Mouse (Mus musculus): ENCODE measurements around the gene Pten. TPM values are rescaled to one million over a fixed set of nuclear protein-coding genes. Genes with fewer than 3 reads are reported as not detected.
"Not testable (repeated sequence)": the region's sequence is repeated elsewhere in the genome, so short reads cannot be mapped to it uniquely, and the experiment has no call there.

Pten gene
- polyA plus RNA-seq, 1 experiment from 2014 or later, result 10.1 TPM

DNA sequence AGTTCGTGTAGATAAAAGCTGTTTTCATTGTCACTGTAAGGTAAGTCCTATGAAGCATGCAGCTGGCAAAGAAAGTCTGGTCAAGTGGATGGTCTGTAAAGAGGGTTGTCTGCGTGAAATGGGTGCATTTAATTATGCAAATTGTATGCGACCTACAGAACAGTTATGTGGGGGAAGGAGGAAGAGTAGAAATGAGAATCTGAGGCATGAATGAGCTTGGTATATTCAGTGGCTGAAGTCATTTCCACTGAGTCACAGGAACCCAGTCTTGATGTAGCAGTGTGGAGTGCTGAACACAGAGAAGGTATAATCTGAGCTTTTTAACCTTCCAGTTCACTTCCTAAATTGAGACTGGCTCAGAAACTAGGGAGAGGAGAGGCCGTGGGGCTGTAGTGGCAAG, 61.5 kb downstream of the Pten start:
- no peaks in the 10 kb centered on the region for H3K4me1 ChIP-seq
- H3K27ac ChIP-seq (replicated peaks), result no peak overlapping the region
- H3K4me2 ChIP-seq (replicated peaks), result no peak overlapping the region
- no peaks in the 10 kb centered on the region for H3K27me3 ChIP-seq
- H3K9me3 ChIP-seq (replicated peaks), result no peaks in the 10 kb centered on the region
- H3K36me3 ChIP-seq, result peaks cover 25% of the 10 kb centered on the region; the same call in 1 of the 2 replicates
- WGBS, result 80% methylated on average over 4 of the region's 4 CpGs
- no peak overlapping the region for H3K4me3 ChIP-seq (replicated peaks)
- no peak overlapping the region for H3K9ac ChIP-seq
- no peak for ATAC-seq (ENCODE audit: insufficient number of reproducible peaks, low FRiP score, low TSS enrichment, low read depth)

- not testable (repeated sequence) for H3K4me1 ChIP-seq; H3K9ac ChIP-seq; ATAC-seq (ENCODE audit: insufficient number of reproducible peaks, low FRiP score, low TSS enrichment, low read depth); H3K4me3 ChIP-seq (replicated peaks); H3K27ac ChIP-seq (replicated peaks); H3K9me3 ChIP-seq (replicated peaks); H3K27me3 ChIP-seq; H3K4me2 ChIP-seq (replicated peaks)
- H3K36me3 ChIP-seq, result peaks cover 13% of the 10 kb centered on the region; the same call in 1 of the 2 replicates
- no CpG with 5 or more reads among the region's 7 CpGs for WGBS
These were observed 65.7 kb downstream of the Pten start for GRCm38 (mm10) chr19:32822959-32823358.

DNA sequence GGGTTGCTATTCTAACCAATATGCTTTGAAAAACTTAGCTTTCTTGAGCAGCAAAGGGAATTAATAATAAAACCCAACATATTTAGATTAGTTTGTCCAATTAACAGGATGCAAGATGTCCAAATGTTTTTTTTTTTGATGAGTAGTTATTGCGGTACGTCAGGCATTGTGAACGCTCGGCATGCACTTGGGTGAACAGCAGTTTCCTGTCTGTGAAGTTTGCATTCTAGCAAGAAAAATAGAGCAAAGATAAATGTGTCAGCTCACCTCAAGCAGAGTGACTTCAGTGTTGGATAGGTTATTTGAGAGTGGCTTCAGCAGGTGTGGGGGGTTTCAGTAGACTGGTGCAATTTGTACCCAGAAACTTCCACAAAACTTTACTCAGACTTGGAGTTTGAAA, 69.3 kb downstream of the Pten start:
- Histone ChIP-seq H3K9ac (no peak overlapping the region), H3K27ac (replicated peaks) (no peak overlapping the region), H3K9me3 (replicated peaks) (no peaks in the 10 kb centered on the region), H3K4me1 (no peaks in the 10 kb centered on the region), H3K4me3 (replicated peaks) (no peak overlapping the region), H3K36me3 (no peaks in the 10 kb centered on the region), H3K27me3 (no peaks in the 10 kb centered on the region), H3K4me2 (replicated peaks) (no peak overlapping the region)
- ATAC-seq (ENCODE audit: insufficient number of reproducible peaks, low FRiP score, low TSS enrichment, low read depth), result no peak
- 85% methylated on average over 4 of the region's 4 CpGs for WGBS

GRCm38 (mm10) chr19:32829871-32830270, 72.6 kb downstream of the Pten start:
- 85% methylated on average over 2 of the region's 2 CpGs for WGBS
- no peak for ATAC-seq (ENCODE audit: insufficient number of reproducible peaks, low FRiP score, low TSS enrichment, low read depth)

GRCm38 (mm10) chr19:32831286-32831685, 74.0 kb downstream of the Pten start:
- Histone ChIP-seq H3K27me3 (no peaks in the 10 kb centered on the region), H3K4me1 (no peaks in the 10 kb centered on the region), H3K27ac (replicated peaks) (no peak overlapping the region), H3K36me3 (no peaks in the 10 kb centered on the region), H3K9ac (no peak overlapping the region), H3K4me3 (replicated peaks) (no peak overlapping the region), H3K4me2 (replicated peaks) (no peak overlapping the region), H3K9me3 (replicated peaks) (no peaks in the 10 kb centered on the region)
- no peak for ATAC-seq (ENCODE audit: insufficient number of reproducible peaks, low FRiP score, low TSS enrichment, low read depth)
- 80% methylated on average over 4 of the region's 4 CpGs for WGBS

More at GRCm38 (mm10) chr19:32829871-32830270, 72.6 kb downstream of the Pten start:
- no peak overlapping the region for H3K4me3 ChIP-seq (replicated peaks)
- H3K4me1 ChIP-seq, result no peaks in the 10 kb centered on the region
- no peak overlapping the region for H3K9ac ChIP-seq
- no peaks in the 10 kb centered on the region for H3K27me3 ChIP-seq
- no peak overlapping the region for H3K27ac ChIP-seq (replicated peaks)
- no peaks in the 10 kb centered on the region for H3K9me3 ChIP-seq (replicated peaks)
- no peak overlapping the region for H3K4me2 ChIP-seq (replicated peaks)
- H3K36me3 ChIP-seq, result no peaks in the 10 kb centered on the region

- WGBS, result 86% methylated on average over 6 of the region's 6 CpGs
- no peak for ATAC-seq (ENCODE audit: insufficient number of reproducible peaks, low FRiP score, low TSS enrichment, low read depth)
- no peak overlapping the region for H3K27ac ChIP-seq (replicated peaks)
These were observed 83.2 kb downstream of the Pten start for GRCm38 (mm10) chr19:32840491-32840890.

DNA sequence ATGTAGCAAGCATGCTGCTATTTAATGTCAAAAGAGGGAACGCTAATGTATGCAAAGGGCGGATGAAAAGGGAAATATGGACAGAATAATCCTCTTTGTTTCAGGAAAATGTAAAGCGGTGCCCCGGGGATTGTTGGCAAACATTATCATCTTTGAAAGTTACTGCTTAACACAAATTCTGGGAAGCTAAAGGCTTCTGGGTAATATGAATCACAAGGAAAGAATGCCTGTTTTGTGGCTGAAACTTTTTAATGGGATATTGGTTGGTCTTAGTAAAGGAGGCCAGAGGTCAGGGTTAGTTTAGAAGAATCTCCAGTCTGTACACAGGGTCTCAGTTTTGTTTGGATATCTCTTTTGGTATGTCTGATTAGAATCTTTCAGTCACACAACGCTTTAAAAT, 87.2 kb downstream of the Pten start:
- H3K27ac ChIP-seq (replicated peaks), result no peak overlapping the region
- 61% methylated on average over 5 of the region's 5 CpGs for WGBS
- H3K36me3 ChIP-seq, result no peaks in the 10 kb centered on the region
- H3K4me2 ChIP-seq (replicated peaks), result no peak overlapping the region
- H3K9me3 ChIP-seq (replicated peaks), result no peaks in the 10 kb centered on the region
- no peak overlapping the region for H3K9ac ChIP-seq
- H3K4me1 ChIP-seq, result no peaks in the 10 kb centered on the region
- H3K4me3 ChIP-seq (replicated peaks), result no peak overlapping the region
- no peaks in the 10 kb centered on the region for H3K27me3 ChIP-seq
- no peak for ATAC-seq (ENCODE audit: insufficient number of reproducible peaks, low FRiP score, low TSS enrichment, low read depth)

More at GRCm38 (mm10) chr19:32840491-32840890, 83.2 kb downstream of the Pten start:
- Histone ChIP-seq H3K9ac (no peak overlapping the region), H3K4me3 (replicated peaks) (no peak overlapping the region), H3K36me3 (no peaks in the 10 kb centered on the region), H3K9me3 (replicated peaks) (0 out of 2 replicates have a peak, but pooled peaks cover 3% of the 10 kb centered on the region), H3K27me3 (no peaks in the 10 kb centered on the region), H3K4me2 (replicated peaks) (no peak overlapping the region), H3K4me1 (no peaks in the 10 kb centered on the region)

DNA sequence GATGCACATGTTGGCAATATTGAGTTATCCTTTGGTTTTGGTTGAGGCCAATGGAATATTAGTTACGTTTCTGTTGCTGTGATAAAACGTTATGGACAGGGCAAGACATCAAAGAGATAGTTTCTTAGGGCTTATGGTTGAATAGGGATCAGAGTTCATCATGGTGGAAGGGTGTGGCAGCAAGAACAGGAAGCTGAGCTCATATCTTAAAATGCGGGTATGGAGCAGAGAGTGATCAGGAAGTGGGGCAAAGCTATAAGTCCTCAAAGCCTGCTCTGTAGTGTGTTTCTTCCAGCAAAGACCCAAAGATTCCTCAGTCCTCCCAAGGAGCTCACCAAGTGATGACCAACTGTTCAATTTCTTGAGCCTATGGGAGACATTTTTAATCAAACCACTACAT, 90.7 kb downstream of the Pten start:
- Histone ChIP-seq H3K4me3 (replicated peaks) (no peak overlapping the region), H3K27ac (replicated peaks) (no peak overlapping the region), H3K9ac (no peak overlapping the region), H3K27me3 (no peaks in the 10 kb centered on the region), H3K36me3 (no peaks in the 10 kb centered on the region), H3K4me2 (replicated peaks) (no peak overlapping the region), H3K9me3 (replicated peaks) (no peaks in the 10 kb centered on the region), H3K4me1 (no peaks in the 10 kb centered on the region)
- WGBS, result 77% methylated on average over 3 of the region's 3 CpGs
- ATAC-seq (ENCODE audit: insufficient number of reproducible peaks, low FRiP score, low TSS enrichment, low read depth), result no peak

DNA sequence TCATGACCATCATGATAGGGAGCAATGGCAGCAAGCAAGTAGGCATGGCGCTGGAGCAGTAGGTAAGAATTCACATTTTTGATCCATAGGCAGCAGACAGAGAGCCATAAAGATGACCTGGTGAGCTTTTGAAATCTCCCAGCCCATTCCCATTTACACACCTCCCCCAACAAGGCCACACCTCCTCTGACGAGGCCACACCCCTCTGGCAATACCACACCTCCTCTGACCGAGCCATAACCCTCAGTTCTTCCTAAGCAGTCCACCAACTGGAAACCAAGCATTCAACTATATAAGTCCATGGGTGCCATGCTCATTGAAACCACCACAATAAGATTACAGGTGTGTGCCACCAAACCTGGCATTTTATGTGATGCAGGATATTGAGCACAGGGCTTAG, 95.0 kb downstream of the Pten start:
- Histone ChIP-seq H3K4me1 (no peaks in the 10 kb centered on the region), H3K36me3 (no peaks in the 10 kb centered on the region), H3K9ac (no peak overlapping the region), H3K4me2 (replicated peaks) (no peak overlapping the region), H3K9me3 (replicated peaks) (no peaks in the 10 kb centered on the region), H3K27ac (replicated peaks) (no peak overlapping the region), H3K4me3 (replicated peaks) (no peak overlapping the region), H3K27me3 (no peaks in the 10 kb centered on the region)
- WGBS, result 77% methylated on average over 3 of the region's 3 CpGs
- no peak for ATAC-seq (ENCODE audit: insufficient number of reproducible peaks, low FRiP score, low TSS enrichment, low read depth)

DNA sequence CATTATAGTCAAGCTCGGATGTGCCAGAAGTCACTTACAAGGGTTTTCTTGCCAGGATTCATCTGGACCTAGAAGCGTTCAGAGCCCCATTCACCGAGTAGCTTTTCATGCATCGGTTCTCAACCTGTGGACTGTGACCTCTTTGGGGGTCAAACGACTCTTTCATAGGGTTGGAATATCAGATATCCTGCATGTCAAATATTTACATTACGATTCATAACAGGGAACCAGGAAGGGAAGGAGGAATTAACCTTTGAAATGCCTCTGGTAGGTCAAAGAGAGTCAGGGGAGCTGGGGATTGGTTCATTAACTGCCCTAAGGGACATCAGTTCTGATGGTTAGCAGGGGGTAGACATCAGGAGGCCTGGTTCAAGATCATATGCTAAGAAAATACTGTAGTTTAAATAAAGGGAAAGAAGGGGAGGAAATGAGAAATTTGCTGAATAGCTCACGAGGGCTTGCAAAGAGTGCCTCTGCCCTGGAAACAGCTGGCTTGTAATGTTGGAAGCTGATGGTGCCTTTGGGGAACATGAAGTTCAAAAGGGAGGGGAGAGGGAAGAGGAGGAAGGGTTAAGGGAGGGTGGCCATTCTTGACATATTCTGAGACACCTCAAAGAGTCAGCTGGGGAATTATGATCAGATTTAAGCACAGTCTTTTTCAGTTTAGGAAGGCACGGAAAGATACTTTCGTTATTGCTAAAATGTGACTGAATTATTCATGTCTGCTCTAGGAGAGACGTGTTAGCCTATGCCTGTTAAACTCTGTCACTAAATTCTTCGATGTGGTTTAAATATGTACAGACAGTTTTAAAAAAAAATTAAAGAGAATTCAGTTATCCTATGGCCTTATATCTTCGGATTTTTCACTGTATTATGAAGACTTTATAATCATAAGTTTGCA, 104.6 kb downstream of the Pten start:
- ATAC-seq (ENCODE audit: insufficient number of reproducible peaks, low FRiP score, low TSS enrichment, low read depth), result no peak
- H3K4me2 ChIP-seq (replicated peaks), result peak overlapping the region; percentile 34
- WGBS, result 42% methylated on average over 12 of the region's 12 CpGs

GRCm38 (mm10) chr19:32866765-32867164, 109.5 kb downstream of the Pten start:
- no peaks in the 10 kb centered on the region for H3K36me3 ChIP-seq
- no peaks in the 10 kb centered on the region for H3K9me3 ChIP-seq (replicated peaks)
- H3K9ac ChIP-seq, result no peak overlapping the region
- 4% methylated on average over 13 of the region's 13 CpGs for WGBS
- no peaks in the 10 kb centered on the region for H3K27me3 ChIP-seq
- peak overlapping the region; percentile 40 for H3K4me2 ChIP-seq (replicated peaks)
- H3K27ac ChIP-seq (replicated peaks), result no peak overlapping the region
- H3K4me1 ChIP-seq, result peaks cover 28% of the 10 kb centered on the region
- peak overlapping the region; percentile 19 for H3K4me3 ChIP-seq (replicated peaks)
- ATAC-seq (ENCODE audit: insufficient number of reproducible peaks, low FRiP score, low TSS enrichment, low read depth), result no peak

More for the DNA sequence above, 104.6 kb downstream of the Pten start:
- Histone ChIP-seq H3K27ac (replicated peaks) (no peak overlapping the region; the same call in 1 of the 2 replicates), H3K9me3 (replicated peaks) (no peaks in the 10 kb centered on the region), H3K4me1 (peaks cover 16% of the 10 kb centered on the region), H3K36me3 (no peaks in the 10 kb centered on the region), H3K4me3 (replicated peaks) (0 out of 2 replicates have a peak overlapping the region, but pooled peaks have one; percentile 14), H3K27me3 (no peaks in the 10 kb centered on the region), H3K9ac (no peak overlapping the region)

All from embryonic facial prominence, embryonic 15.5 days (tissue).